Mouse (Mus musculus) G1E (cell line): Measurements from ENCODE around the gene Hoxa11.

Experiments
- CTCF ChIP-seq: IDR thresholded peaks from 2 replicates; pipeline ENCODE4 v1.5.1; 2012; ENCODE audit warnings: low read depth, low read length, inconsistent platforms, mixed read lengths
- GATA1 ChIP-seq: IDR thresholded peaks from 2 replicates; pipeline ENCODE4 v1.6.1; 2012; ENCODE audit warnings: borderline replicate concordance, low read length, inconsistent platforms, mixed read lengths
- TAL1 ChIP-seq: conservative IDR thresholded peaks from 2 replicates; pipeline ENCODE4 v1.6.1; 2012; ENCODE audit warnings: low read depth, low read length, inconsistent platforms, mixed read lengths

- TF ChIP-seq CTCF, result no peak
- no peak for TF ChIP-seq GATA1
- TF ChIP-seq TAL1, result no peak
Observed at GRCm38 (mm10) chr6:52203371-52204049, 42.1 kb downstream of the Hoxa11 start.
